Mouse (Mus musculus) liver, embryonic 15.5 days (tissue): ENCODE data around the gene Gm11168. TPM values are rescaled to one million over a fixed set of nuclear protein-coding genes. Genes with fewer than 3 reads are reported as not detected.
"Not testable (repeated sequence)": the region's sequence is repeated elsewhere in the genome, so short reads cannot be mapped to it uniquely, and the experiment has no call there.

ENCODE experiments used
- ATAC-seq: fragments of 200-750 bp; cut with Nextera tagmentation; 2 replicates; pipeline ENCODE4 v1.8.0; 2017; ENCODE audit warnings: moderate number of reproducible peaks, mild to moderate bottlenecking, moderate library complexity; ENCODE audit not compliant: insufficient read depth
- H3K27ac ChIP-seq: fragments of 300-500 bp; sonication (generic); replicated peaks from 2 replicates; pipeline ENCODE4 v1.5.1; 2015; ENCODE audit warnings: mild to moderate bottlenecking, inconsistent platforms
- H3K27me3 ChIP-seq: fragments of 300-500 bp; sonication (generic); 2 replicates; pipeline ENCODE4 v1.6.1; 2015; ENCODE audit warnings: mild to moderate bottlenecking, inconsistent platforms
- H3K36me3 ChIP-seq: fragments of 300-500 bp; sonication (generic); replicated peaks from 2 replicates; pipeline ENCODE4 v1.6.1; 2015; ENCODE audit warnings: moderate library complexity, mild to moderate bottlenecking, inconsistent platforms
- H3K4me1 ChIP-seq: fragments of 300-500 bp; sonication (generic); replicated peaks from 2 replicates; pipeline ENCODE4 v1.6.1; 2015; ENCODE audit warnings: inconsistent platforms
- H3K4me2 ChIP-seq: fragments of 300-500 bp; sonication (generic); 2 replicates; pipeline ENCODE4 v1.6.1; 2015; ENCODE audit warnings: moderate library complexity, mild to moderate bottlenecking, inconsistent platforms
- H3K4me3 ChIP-seq: fragments of 300-500 bp; sonication (generic); replicated peaks from 2 replicates; pipeline ENCODE4 v1.5.1; 2015; ENCODE audit warnings: mild to moderate bottlenecking, inconsistent platforms
- H3K9ac ChIP-seq: fragments of 300-500 bp; sonication (generic); 2 replicates; pipeline ENCODE4 v1.6.1; 2015; ENCODE audit warnings: moderate library complexity, mild to moderate bottlenecking, inconsistent platforms
- H3K9me3 ChIP-seq: fragments of 300-500 bp; sonication (generic); replicated peaks from 2 replicates; pipeline ENCODE4 v1.6.1; 2016; ENCODE audit warnings: inconsistent platforms
- WGBS: fragments of 180-500 bp; shearing (Covaris S2); methylation state at CpG from one replicate; pipeline ENCODE4 v1.1.7; 2015; ENCODE audit warnings: mixed read lengths; ENCODE audit not compliant: insufficient replicate concordance; 5-methylcytosine and 5-hydroxymethylcytosine counted together
- polyA plus RNA-seq: library from polyadenylated mRNA; unstranded; fragments of >200 nt; fragmentation: Nextera tagmentation; extraction: Ambion mirVana; gene quantifications from 2 replicates; pipeline ENCODE4 v1.2.1, GENCODE M21; 2015

Gm11168 gene
- polyA plus RNA-seq, result not detected in 2 replicates

GRCm38 (mm10) chr9:3002794-3003396 is at the start of gene Gm11168:
Gm11168 (plus strand) TSS chr9:3003346.
- WGBS, result 64% methylated on average over 6 of the region's 14 CpGs
- not testable (repeated sequence) for H3K27ac ChIP-seq

GRCm38 (mm10) chr9:3000445-3000972 is 2.6 kb upstream of the Gm11168 start, which contains the start of gene Gm10722:
Gm10722 (plus strand) TSS chr9:3000922.
- 58% methylated on average over 12 of the region's 12 CpGs for WGBS

More at GRCm38 (mm10) chr9:3002794-3003396, at the start of gene Gm11168:
- ATAC-seq, H3K27me3 ChIP-seq, H3K9ac ChIP-seq, H3K4me1 ChIP-seq, H3K4me2 ChIP-seq, H3K36me3 ChIP-seq, H3K4me3 ChIP-seq, H3K9me3 ChIP-seq: not testable (repeated sequence)

GRCm38 (mm10) chr9:3001006-3001405 is 2.1 kb upstream of the Gm11168 start:
- H3K9ac ChIP-seq, H3K4me3 ChIP-seq, H3K9me3 ChIP-seq, H3K4me1 ChIP-seq, ATAC-seq, H3K27ac ChIP-seq, H3K36me3 ChIP-seq, H3K4me2 ChIP-seq, H3K27me3 ChIP-seq: not testable (repeated sequence)
- 53% methylated on average over 8 of the region's 8 CpGs for WGBS

More at GRCm38 (mm10) chr9:3000445-3000972, 2.6 kb upstream of the Gm11168 start, which contains the start of gene Gm10722:
- H3K4me1 ChIP-seq, H3K36me3 ChIP-seq, H3K27ac ChIP-seq, ATAC-seq, H3K4me3 ChIP-seq, H3K27me3 ChIP-seq, H3K4me2 ChIP-seq, H3K9ac ChIP-seq, H3K9me3 ChIP-seq: not testable (repeated sequence)

- H3K4me2 ChIP-seq, H3K9ac ChIP-seq, H3K9me3 ChIP-seq, H3K4me3 ChIP-seq, H3K4me1 ChIP-seq, H3K27ac ChIP-seq, H3K36me3 ChIP-seq, H3K27me3 ChIP-seq: not testable (repeated sequence)
- 56% methylated on average over 9 of the region's 11 CpGs for WGBS
- ATAC-seq, result peak; percentile 65
Observed at GRCm38 (mm10) chr9:3001948-3002659, 1.0 kb upstream of the Gm11168 start.

GRCm38 (mm10) chr9:3006179-3006578 is 3.0 kb downstream of the Gm11168 start:
- not testable (repeated sequence) for ATAC-seq, H3K27me3 ChIP-seq, H3K36me3 ChIP-seq, H3K9ac ChIP-seq, H3K9me3 ChIP-seq, H3K4me1 ChIP-seq, H3K4me3 ChIP-seq, H3K4me2 ChIP-seq, H3K27ac ChIP-seq
- WGBS, result 67% methylated on average over 1 of the region's 5 CpGs

- not testable (repeated sequence) for H3K4me1 ChIP-seq, H3K27me3 ChIP-seq, H3K4me3 ChIP-seq, H3K36me3 ChIP-seq, H3K9ac ChIP-seq, H3K9me3 ChIP-seq, H3K4me2 ChIP-seq, H3K27ac ChIP-seq
- WGBS, result 57% methylated on average over 8 of the region's 8 CpGs
- ATAC-seq, result peak; percentile 51
Observed at GRCm38 (mm10) chr9:3006636-3007035, 3.5 kb downstream of the Gm11168 start.

GRCm38 (mm10) chr9:3007272-3007671 is 4.1 kb downstream of the Gm11168 start:
- not testable (repeated sequence) for H3K9ac ChIP-seq, H3K4me3 ChIP-seq, ATAC-seq, H3K9me3 ChIP-seq, H3K4me2 ChIP-seq, H3K27me3 ChIP-seq, H3K36me3 ChIP-seq, H3K4me1 ChIP-seq, H3K27ac ChIP-seq
- 66% methylated on average over 8 of the region's 9 CpGs for WGBS

- H3K27ac ChIP-seq, H3K4me3 ChIP-seq, H3K36me3 ChIP-seq, H3K27me3 ChIP-seq, H3K9me3 ChIP-seq, H3K9ac ChIP-seq, H3K4me1 ChIP-seq, H3K4me2 ChIP-seq: not testable (repeated sequence)
- WGBS, result no CpG with 5 or more reads among the region's 5 CpGs
- peak; percentile 26; the same call in 1 of the 2 replicates for ATAC-seq
Observed at GRCm38 (mm10) chr9:3009331-3009730, 6.2 kb downstream of the Gm11168 start.

- 56% methylated on average over 3 of the region's 7 CpGs for WGBS
Observed at GRCm38 (mm10) chr9:3012054-3012621, 9.0 kb downstream of the Gm11168 start.

GRCm38 (mm10) chr9:3012733-3013279 is 9.7 kb downstream of the Gm11168 start, which contains the start of gene Gm10721:
Gm10721 (plus strand) TSS chr9:3013140.
- not testable (repeated sequence) for H3K9me3 ChIP-seq, H3K4me1 ChIP-seq, H3K9ac ChIP-seq, H3K27me3 ChIP-seq, H3K36me3 ChIP-seq, ATAC-seq, H3K4me3 ChIP-seq, H3K27ac ChIP-seq, H3K4me2 ChIP-seq
- WGBS, result 50% methylated on average over 1 of the region's 11 CpGs

More at GRCm38 (mm10) chr9:3012054-3012621, 9.0 kb downstream of the Gm11168 start:
- H3K27ac ChIP-seq, H3K4me2 ChIP-seq, H3K9ac ChIP-seq, H3K36me3 ChIP-seq, ATAC-seq, H3K27me3 ChIP-seq, H3K4me1 ChIP-seq, H3K9me3 ChIP-seq, H3K4me3 ChIP-seq: not testable (repeated sequence)

GRCm38 (mm10) chr9:3015354-3015753 is 12.2 kb downstream of the Gm11168 start, which contains the start of gene Gm10720:
Gm10720 (plus strand) TSS chr9:3015654.
- not testable (repeated sequence) for H3K9me3 ChIP-seq, H3K4me1 ChIP-seq, H3K27ac ChIP-seq, H3K9ac ChIP-seq, H3K4me3 ChIP-seq, ATAC-seq, H3K36me3 ChIP-seq, H3K4me2 ChIP-seq, H3K27me3 ChIP-seq
- WGBS, result 49% methylated on average over 5 of the region's 9 CpGs
